Mouse (Mus musculus) CH12.LX (cell line): Measurements from ENCODE around the gene Tspan14. TPM values are rescaled to one million over a fixed set of nuclear protein-coding genes. Genes with fewer than 3 reads are reported as not detected.

Experiments used
- DNase-seq: peaks from one replicate; pipeline ENCODE4 v3.0.0-alpha.2; 2013; ENCODE audit errors: extremely low read depth
- H3K27ac ChIP-seq: 2 replicates; pipeline ENCODE4 v1.5.1; 2012; ENCODE audit warnings: low read depth, mild to moderate bottlenecking, control low read depth, moderate library complexity; ENCODE audit not compliant: insufficient read depth
- H3K27me3 ChIP-seq: replicated peaks from 2 replicates; pipeline ENCODE3; 2012; ENCODE audit warnings: inconsistent platforms
- H3K36me3 ChIP-seq, 2 experiments: replicated peaks in 1 of 2; 2 replicates each; pipeline versions ENCODE3 to v1.6.1; 2012; ENCODE audit warnings: inconsistent platforms in 1 of 2, low read length in 1 of 2, mild to moderate bottlenecking in 1 of 2, mixed read lengths in 1 of 2, moderate library complexity in 1 of 2; ENCODE audit not compliant: control insufficient read depth in 1 of 2, insufficient read depth in 1 of 2
- H3K4me1 ChIP-seq, 2 experiments: 2 replicates each; pipeline ENCODE4 v1.6.1; 2012; ENCODE audit warnings: inconsistent platforms in 1 of 2, moderate library complexity in 1 of 2; ENCODE audit not compliant: insufficient read depth in 2 of 2, control insufficient read depth in 1 of 2
- H3K4me2 ChIP-seq: 2 replicates; pipeline ENCODE4 v1.6.1; 2012; ENCODE audit warnings: low read depth, mild to moderate bottlenecking, control low read depth; ENCODE audit not compliant: poor library complexity, insufficient read depth, severe bottlenecking
- H3K4me3 ChIP-seq, 3 experiments: fragments of 150-350 bp in 1 of 3; sonication (generic) in 1 of 3; replicated peaks in 1 of 3; 2 replicates each; pipeline versions ENCODE3 to v1.5.1; 2011 to 2012; ENCODE audit warnings: low read depth in 2 of 3, low read length in 2 of 3, mild to moderate bottlenecking in 2 of 3, moderate library complexity in 2 of 3, control low read depth in 1 of 3, improper control_type of control experiment in 1 of 3, inconsistent platforms in 1 of 3, mixed read lengths in 1 of 3; ENCODE audit not compliant: poor library complexity in 1 of 3
- H3K79me2 ChIP-seq: replicated peaks from 2 replicates; pipeline ENCODE4 v1.6.1; 2012; ENCODE audit warnings: mild to moderate bottlenecking, moderate library complexity; ENCODE audit not compliant: control insufficient read depth, poor library complexity, insufficient read depth, severe bottlenecking; ENCODE audit errors: extremely low read depth
- H3K9ac ChIP-seq: 2 replicates; pipeline ENCODE4 v1.6.1; 2012; ENCODE audit warnings: low read depth, mild to moderate bottlenecking, control low read depth, moderate library complexity; ENCODE audit not compliant: insufficient read depth
- H3K9me3 ChIP-seq: replicated peaks from 2 replicates; pipeline ENCODE3; 2012; ENCODE audit warnings: low read length, inconsistent platforms, mixed read lengths
- BHLHE40 ChIP-seq: IDR thresholded peaks from 2 replicates; pipeline ENCODE4 v1.6.1; 2011; ENCODE audit warnings: mild to moderate bottlenecking, low read depth, low read length, improper control_type of control experiment
- CHD1 ChIP-seq: IDR thresholded peaks from 2 replicates; pipeline ENCODE4 v1.6.1; 2012; ENCODE audit warnings: low read depth, low read length, improper control_type of control experiment, inconsistent platforms
- CTCF ChIP-seq, 2 experiments: IDR thresholded peaks in 1 of 2; conservative IDR thresholded peaks in 1 of 2; 2 replicates each; pipeline ENCODE4 v1.5.1; 2011 to 2012; ENCODE audit warnings: low read depth in 2 of 2, low read length in 2 of 2, improper control_type of control experiment in 1 of 2, inconsistent platforms in 1 of 2, mild to moderate bottlenecking in 1 of 2, moderate library complexity in 1 of 2
- ELF1 ChIP-seq: IDR thresholded peaks from 2 replicates; pipeline ENCODE4 v1.6.1; 2014; ENCODE audit warnings: low read depth, mild to moderate bottlenecking, inconsistent platforms, low read length, improper control_type of control experiment
- EP300 ChIP-seq: IDR thresholded peaks from 2 replicates; pipeline ENCODE4 v1.6.1; 2011; ENCODE audit warnings: low read length, improper control_type of control experiment
- ETS1 ChIP-seq: conservative IDR thresholded peaks from 2 replicates; pipeline ENCODE4 v1.6.1; 2012; ENCODE audit warnings: low read depth, mild to moderate bottlenecking, inconsistent platforms, low read length, improper control_type of control experiment, moderate library complexity
- GABPA ChIP-seq: IDR thresholded peaks from 2 replicates; pipeline ENCODE4 v1.6.1; 2012; ENCODE audit warnings: low read depth, low read length, improper control_type of control experiment, inconsistent platforms; ENCODE audit not compliant: insufficient replicate concordance
- HCFC1 ChIP-seq: IDR thresholded peaks from 2 replicates; pipeline ENCODE4 v1.6.1; 2012; ENCODE audit warnings: low read depth, mild to moderate bottlenecking, inconsistent platforms, low read length, improper control_type of control experiment
- IRF4 ChIP-seq: IDR thresholded peaks from 2 replicates; pipeline ENCODE4 v1.6.1; 2014; ENCODE audit warnings: low read depth, mild to moderate bottlenecking, inconsistent platforms, low read length, improper control_type of control experiment
- JUN ChIP-seq: IDR thresholded peaks from 2 replicates; pipeline ENCODE4 v1.6.1; 2011; ENCODE audit warnings: low read depth, mild to moderate bottlenecking, low read length, improper control_type of control experiment, moderate library complexity; ENCODE audit not compliant: insufficient read depth
- JUND ChIP-seq: conservative IDR thresholded peaks from 2 replicates; pipeline ENCODE4 v1.6.1; 2011; ENCODE audit warnings: low read depth, low read length, improper control_type of control experiment
- MAFK ChIP-seq: IDR thresholded peaks from 2 replicates; pipeline ENCODE4 v1.6.1; 2011; ENCODE audit warnings: low read length, improper control_type of control experiment; ENCODE audit not compliant: insufficient replicate concordance
- MAX ChIP-seq: IDR thresholded peaks from 2 replicates; pipeline ENCODE4 v1.6.1; 2011; ENCODE audit warnings: low read length, improper control_type of control experiment
- MAZ ChIP-seq: IDR thresholded peaks from 2 replicates; pipeline ENCODE4 v1.6.1; 2012; ENCODE audit warnings: low read depth, mild to moderate bottlenecking, inconsistent platforms, low read length, improper control_type of control experiment, moderate library complexity
- MXI1 ChIP-seq: IDR thresholded peaks from 2 replicates; pipeline ENCODE4 v1.6.1; 2011; ENCODE audit warnings: mild to moderate bottlenecking, low read depth, low read length, improper control_type of control experiment
- NELFE ChIP-seq: IDR thresholded peaks from 2 replicates; pipeline ENCODE4 v1.6.1; 2011; ENCODE audit warnings: low read depth, low read length, improper control_type of control experiment
- NRF1 ChIP-seq: IDR thresholded peaks from 2 replicates; pipeline ENCODE4 v1.6.1; 2014; ENCODE audit warnings: low read depth, mild to moderate bottlenecking, inconsistent platforms, low read length, improper control_type of control experiment, moderate library complexity
- PAX5 ChIP-seq: IDR thresholded peaks from 2 replicates; pipeline ENCODE4 v1.6.1; 2012; ENCODE audit warnings: low read length, inconsistent platforms, mixed read lengths
- POLR2A ChIP-seq: IDR thresholded peaks from 2 replicates; pipeline ENCODE4 v1.6.1; 2011; ENCODE audit warnings: low read depth, mild to moderate bottlenecking, improper control_type of control experiment, low read length
- POLR2AphosphoS2 ChIP-seq: IDR thresholded peaks from 2 replicates; pipeline ENCODE4 v1.6.1; 2011; ENCODE audit warnings: low read depth, low read length, improper control_type of control experiment
- RAD21 ChIP-seq: IDR thresholded peaks from 2 replicates; pipeline ENCODE4 v1.6.1; 2011; ENCODE audit warnings: low read depth, mild to moderate bottlenecking, low read length, improper control_type of control experiment, moderate library complexity
- RCOR1 ChIP-seq: conservative IDR thresholded peaks from 2 replicates; pipeline ENCODE4 v1.6.1; 2012; ENCODE audit warnings: low read depth, mild to moderate bottlenecking, inconsistent platforms, low read length, improper control_type of control experiment
- SIN3A ChIP-seq: IDR thresholded peaks from 2 replicates; pipeline ENCODE4 v1.6.1; 2012; ENCODE audit warnings: low read length, improper control_type of control experiment, inconsistent platforms
- SMC3 ChIP-seq: IDR thresholded peaks from 2 replicates; pipeline ENCODE4 v1.6.1; 2011; ENCODE audit warnings: low read depth, low read length, improper control_type of control experiment
- TCF12 ChIP-seq: IDR thresholded peaks from 2 replicates; pipeline ENCODE4 v1.6.1; 2014; ENCODE audit warnings: low read depth, mild to moderate bottlenecking, inconsistent platforms, low read length, improper control_type of control experiment
- UBTF ChIP-seq: IDR thresholded peaks from 2 replicates; pipeline ENCODE4 v1.6.1; 2012; ENCODE audit warnings: low read depth, mild to moderate bottlenecking, inconsistent platforms, low read length, improper control_type of control experiment, moderate library complexity
- ZC3H11A ChIP-seq: IDR thresholded peaks from 2 replicates; pipeline ENCODE4 v1.6.1; 2012; ENCODE audit warnings: low read depth, mild to moderate bottlenecking, inconsistent platforms, low read length, improper control_type of control experiment
- ZKSCAN1 ChIP-seq: IDR thresholded peaks from 2 replicates; pipeline ENCODE4 v1.6.1; 2012; ENCODE audit warnings: low read depth, inconsistent platforms, low read length, improper control_type of control experiment, borderline replicate concordance
- ZMIZ1 ChIP-seq: IDR thresholded peaks from 2 replicates; pipeline ENCODE4 v1.6.1; 2012; ENCODE audit warnings: low read depth, mild to moderate bottlenecking, inconsistent platforms, low read length, improper control_type of control experiment
- dilution Hi-C: fragments of 300-500 bp; cut with MboI; formaldehyde crosslinking; loops from 2 replicates; pipeline ENCODE4 v1.14.3; 2020; ENCODE audit warnings: low sequenced_read_pairs; ENCODE audit not compliant: extremely low pct_unique_long_range_greater_than_20kb, extremely low pct_ligation_motif_present
- in situ Hi-C: fragments of 300-500 bp; cut with MboI; formaldehyde crosslinking; loops from 3 replicates; pipeline ENCODE4 v1.14.3; 2019; ENCODE audit warnings: low sequenced_read_pairs, low pct_ligation_motif_present, low pct_unique_long_range_greater_than_20kb, mixed read lengths
- polyA plus RNA-seq: library from polyadenylated mRNA; unstranded; fragments of >175 nt; gene quantifications from 2 replicates; pipeline ENCODE4 v1.2.1, GENCODE M21; 2012; ENCODE audit warnings: low read depth; ENCODE audit not compliant: insufficient read length
- total RNA-seq, 2 experiments: library from RNA; depleted of rRNA; stranded (reverse); fragments of 300-350 nt in 1 of 2; fragments of >200 nt in 1 of 2; gene quantifications; 2 replicates each; pipeline ENCODE4 v1.2.3; 2012 to 2014

The Tspan14 gene
- total and polyA plus RNA-seq, 3 experiments: 11.6 to 19.1 (median 14.9) TPM

- no peak overlapping the region for H3K9ac ChIP-seq
- dilution Hi-C loops: no loop called here
- no peak overlapping the region for H3K27ac ChIP-seq
- no peaks in the 10 kb centered on the region for H3K9me3 ChIP-seq
- peaks cover 6 to 30% of the 10 kb centered on the region in 2 experiments for H3K4me1 ChIP-seq
- no peaks in the 10 kb centered on the region for H3K79me2 ChIP-seq
- in situ Hi-C loops: no loop called here
- no peak overlapping the region for H3K4me3 ChIP-seq
- TF ChIP-seq NRF1 (no peak), MXI1 (no peak), GABPA (no peak), ZC3H11A (no peak), MAZ (no peak), ZKSCAN1 (no peak)
- no peak for DNase-seq
- H3K4me2 ChIP-seq: no peak overlapping the region
- no peaks in the 10 kb centered on the region for H3K27me3 ChIP-seq
- no peaks in the 10 kb centered on the region for H3K36me3 ChIP-seq
Measured at GRCm38 (mm10) chr14:41014701-41015240, 48.2 kb upstream of the Tspan14 start.

DNA sequence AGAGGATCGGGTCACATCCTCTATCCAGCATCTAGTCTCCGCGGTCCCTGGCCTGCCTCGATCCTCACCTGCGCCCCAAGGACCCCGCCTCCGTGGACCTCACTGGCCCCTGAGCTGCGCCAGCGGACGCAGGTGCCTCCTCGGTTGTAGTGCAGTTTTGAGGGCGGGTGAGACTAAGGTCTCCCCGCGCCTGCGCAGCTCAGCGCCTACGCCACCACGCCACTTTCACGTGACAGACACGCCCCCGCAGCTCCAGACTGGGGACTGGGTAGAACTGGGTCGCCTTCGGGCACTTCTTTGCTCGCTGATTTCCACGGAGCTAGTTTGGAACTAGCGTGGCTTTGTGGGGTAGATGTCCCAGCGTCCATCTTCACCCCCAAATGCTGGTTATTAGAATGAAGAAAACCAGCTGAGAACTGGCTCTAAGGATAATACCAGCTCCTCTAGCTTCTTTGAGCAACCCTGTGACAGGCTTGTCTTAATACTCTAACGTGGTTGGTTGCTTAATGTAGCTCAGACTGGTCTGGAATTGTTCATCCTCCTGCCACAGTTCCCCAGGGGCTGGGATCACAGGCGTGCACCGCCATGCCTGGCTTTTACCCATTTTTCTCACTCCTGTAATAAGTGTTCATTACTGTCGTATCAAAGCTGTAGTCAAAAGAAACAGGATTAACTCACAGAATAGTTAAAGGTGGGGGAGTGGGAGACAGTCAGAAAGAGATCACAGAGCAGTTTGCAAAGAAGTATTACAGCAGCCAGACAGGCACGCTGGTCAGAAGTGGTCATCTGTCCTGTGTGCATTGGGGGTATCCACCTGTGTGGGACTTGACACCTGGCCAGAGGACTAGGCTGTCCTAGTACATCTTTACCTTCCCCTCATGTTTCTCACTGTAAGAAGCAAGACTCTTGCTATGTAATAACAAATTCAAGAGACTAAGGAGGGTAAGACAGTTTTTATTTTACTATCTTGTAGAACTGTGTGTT lies 47.3 kb upstream of the Tspan14 start, which contains the start of gene Fam213a:
Gene Fam213a, minus strand, starts transcription at position 159 of the 984 bp plus-strand sequence.
- H3K9me3 ChIP-seq: no peaks in the 10 kb centered on the region
- dilution Hi-C loops (no loop called here), in situ Hi-C loops (no loop called here)
- peak within 1 kb of the TSS; percentile 68 for H3K4me2 ChIP-seq
- H3K36me3 ChIP-seq: no peaks in the 10 kb centered on the region
- no peaks in the 10 kb centered on the region for H3K79me2 ChIP-seq
- H3K9ac ChIP-seq: peak within 1 kb of the TSS; percentile 53
- H3K4me1 ChIP-seq: peaks cover 6 to 33% of the 10 kb centered on the region in 2 experiments
- DNase-seq: peak; percentile 77
- peak within 1 kb of the TSS; percentile 43 to 69 (median 57) for H3K4me3 ChIP-seq
- no peaks in the 10 kb centered on the region for H3K27me3 ChIP-seq
- no peak within 1 kb of the TSS for H3K27ac ChIP-seq
- TF ChIP-seq MAFK: no peak
- peak; percentile 81 for TF ChIP-seq NELFE
- TF ChIP-seq SMC3: no peak
- TF ChIP-seq MAZ: peak; percentile 61; the same call in 1 of the 2 replicates
- TF ChIP-seq MAX: peak; percentile 82
- TF ChIP-seq ZKSCAN1: no peak
- TF ChIP-seq JUN: no peak
- no peak for TF ChIP-seq JUND
- TF ChIP-seq EP300: no peak
- no peak for TF ChIP-seq IRF4
- peak; percentile 38; the same call in 1 of the 2 replicates for TF ChIP-seq ETS1
- TF ChIP-seq POLR2AphosphoS2: 0 out of 2 replicates have a peak, but pooled peaks have one; percentile 45
- no peak for TF ChIP-seq UBTF
- TF ChIP-seq ELF1: peak; percentile 41; the same call in 1 of the 2 replicates
- no peak for TF ChIP-seq CTCF (conservative IDR thresholded peaks at IDR 0.05 in 1 of 2, IDR thresholded peaks at IDR 0.05 in 1 of 2; ENCODE audit: low read depth in 2 of 2, low read length in 2 of 2)
- peak; percentile 96 for TF ChIP-seq MXI1
- 0 out of 2 replicates have a peak, but pooled peaks have one; percentile 43 for TF ChIP-seq RCOR1
- TF ChIP-seq ZMIZ1: peak; percentile 69; the same call in 1 of the 2 replicates
- TF ChIP-seq RAD21: no peak
- peak; percentile 99 for TF ChIP-seq BHLHE40
- TF ChIP-seq HCFC1: peak; percentile 48
- peak; percentile 82 for TF ChIP-seq TCF12
- TF ChIP-seq ZC3H11A: no peak
- no peak for TF ChIP-seq PAX5
- no peak for TF ChIP-seq CHD1
- TF ChIP-seq POLR2A: peak; percentile 81
- TF ChIP-seq SIN3A: peak; percentile 82
